In the genomic region with DNA sequence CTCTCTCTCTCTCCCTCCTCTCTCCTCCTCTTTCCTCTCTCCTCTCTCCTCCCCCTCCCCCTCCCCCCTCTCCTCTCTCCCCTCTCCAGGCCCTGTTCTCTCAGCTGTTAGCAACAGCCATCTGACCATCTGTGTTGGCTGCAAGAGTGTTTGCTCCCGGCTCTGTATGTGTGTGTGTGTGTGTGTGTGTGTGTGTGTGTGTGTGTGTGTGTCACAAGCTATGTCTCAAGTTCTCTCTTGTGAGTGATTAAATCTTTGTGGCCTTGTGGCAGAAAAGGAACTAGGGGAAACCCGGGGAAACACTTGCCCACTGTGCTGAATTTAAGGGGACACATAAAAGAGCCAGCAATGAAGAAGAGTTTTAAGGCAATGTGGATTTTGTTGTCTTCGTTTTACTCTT, we compare ENCODE assay signal across 10 mouse cellular contexts. TPM values are rescaled to one million over a fixed set of nuclear protein-coding genes. Genes with fewer than 3 reads are reported as not detected.
A peak's percentile ranks its signal among the peaks of the same experiment; 100 is the strongest.
DNase-seq lines count a peak whose midpoint lies in the region; TF ChIP-seq lines count a peak whose summit lies in the region.
"Had no signal": no experiment of that assay in that cellular context is flagged by ENCODE, and none has a peak within 500 bp of the region (broad histone marks: within the 10 kb centered on the region; RNA-seq: fewer than 3 reads in every experiment).

No protein-coding gene starts in this region.

- peak; percentile 25 for DNase-seq in kidney, adult 18-20 months
- DNase-seq in kidney, adult 8-10 months, result no peak
- DNase-seq in MEL (ENCODE audit: low read depth, low spot score), result peak; percentile 83
- peak; percentile 22 to 31 for DNase-seq in cerebellum, adult 18-20 months
- peak; percentile 48 to 63 for DNase-seq in lung, postnatal 4 days
- DNase-seq in ovary, postnatal 10 days (ENCODE audit: low spot score), result no peak
- no peak for DNase-seq in frontal cortex, postnatal 10 days (ENCODE audit: low spot score in 2 of 2)
- no peak for DNase-seq in thymus, postnatal 14 days

- peak overlapping the region; percentile 50 for H3K27ac ChIP-seq in MEL (ENCODE audit: control insufficient read depth, low read depth, low read length)
- H3K27ac ChIP-seq: neural tube, embryonic 12.5 days had no signal

- TF ChIP-seq POLR2A in MEL (IDR thresholded peaks at IDR 0.05; ENCODE audit: control insufficient read depth in 1 of 2, insufficient read depth in 1 of 2, low read depth in 1 of 2, low read length in 2 of 2, poor library complexity in 1 of 2), result no peak

- H3K4me1 ChIP-seq in MEL (ENCODE audit: control insufficient read depth in 1 of 2, insufficient read depth in 2 of 2, low read length in 2 of 2), result peaks cover 22 to 36% of the 10 kb centered on the region in 2 experiments

- no peak overlapping the region for H3K9ac ChIP-seq in MEL (ENCODE audit: control insufficient read depth, low read depth, low read length, poor library complexity, severe bottlenecking)
- H3K9ac ChIP-seq: neural tube, embryonic 12.5 days had no signal

- H3K4me3 ChIP-seq in MEL (ENCODE audit: control insufficient read depth in 1 of 2, insufficient read depth in 1 of 2, low read depth in 2 of 2, low read length in 2 of 2), result no peak overlapping the region
- H3K4me3 ChIP-seq: neural tube, embryonic 12.5 days had no signal

- TF ChIP-seq RAD21 in MEL (IDR thresholded peaks at IDR 0.05; ENCODE audit: low read depth, low read length), result no peak

- no peaks in the 10 kb centered on the region for H3K27me3 ChIP-seq in MEL (ENCODE audit: control insufficient read depth in 1 of 2, insufficient read depth in 2 of 2, low read length in 2 of 2)

- TF ChIP-seq EP300 in MEL (IDR thresholded peaks at IDR 0.05; ENCODE audit: low read depth in 1 of 2, low read length in 2 of 2), result peak; percentile 57 to 61; a peak in 2 of 4 replicates

- H3K79me2 ChIP-seq in MEL (ENCODE audit: control insufficient read depth, insufficient read depth, low read length, poor library complexity), result peaks cover 27% of the 10 kb centered on the region

- H3K36me3 ChIP-seq in MEL (ENCODE audit: control insufficient read depth in 1 of 2, insufficient read depth in 2 of 2, low read length in 2 of 2), result peaks cover 0 to 31% of the 10 kb centered on the region in 2 experiments; a peak in 2 of 4 replicates
- H3K36me3 ChIP-seq: neural tube, embryonic 12.5 days had no signal

- H3K9me3 ChIP-seq in MEL (replicated peaks; ENCODE audit: insufficient read depth, low read length), result no peaks in the 10 kb centered on the region
- H3K9me3 ChIP-seq: neural tube, embryonic 12.5 days had no signal

- TF ChIP-seq CTCF in MEL (IDR thresholded peaks at IDR 0.05 in 2 of 3, conservative IDR thresholded peaks at IDR 0.05 in 1 of 3; ENCODE audit: control insufficient read depth in 1 of 3, insufficient read depth in 1 of 3, low read depth in 2 of 3, low read length in 3 of 3, poor library complexity in 1 of 3, severe bottlenecking in 1 of 3), result no peak

TF ChIP-seq in MEL, 35 proteins besides CTCF, POLR2A, EP300 and RAD21:
- TF ChIP-seq POLR2AphosphoS5 (IDR thresholded peaks at IDR 0.05; ENCODE audit: borderline replicate concordance, low read depth, low read length) (no peak), USF2 (IDR thresholded peaks at IDR 0.05; ENCODE audit: borderline replicate concordance in 1 of 2, insufficient read depth in 1 of 2, low read depth in 1 of 2, low read length in 2 of 2) (no peak), KAT2A (conservative IDR thresholded peaks at IDR 0.05; ENCODE audit: low read depth, low read length) (no peak), UBTF (IDR thresholded peaks at IDR 0.05; ENCODE audit: borderline replicate concordance, insufficient read depth, low read depth, low read length) (no peak), ELF1 (IDR thresholded peaks at IDR 0.05; ENCODE audit: low read depth, low read length) (0 out of 2 replicates have a peak, but pooled peaks have one; percentile 25), GABPA (IDR thresholded peaks at IDR 0.05; ENCODE audit: low read depth, low read length) (no peak), ZC3H11A (IDR thresholded peaks at IDR 0.05; ENCODE audit: low read depth, low read length) (no peak), RCOR1 (IDR thresholded peaks at IDR 0.05; ENCODE audit: low read depth, low read length) (peak; percentile 69), MYC (IDR thresholded peaks at IDR 0.05; ENCODE audit: low read depth, low read length) (no peak), POLR2AphosphoS2 (IDR thresholded peaks at IDR 0.05; ENCODE audit: low read length) (no peak), E2F4 (IDR thresholded peaks at IDR 0.05; ENCODE audit: borderline replicate concordance, low read depth, low read length) (no peak), NRF1 (IDR thresholded peaks at IDR 0.05; ENCODE audit: insufficient read depth, low read depth, low read length, poor library complexity, severe bottlenecking) (no peak), TAL1 (IDR thresholded peaks at IDR 0.05; ENCODE audit: low read length) (no peak), ETS1 (IDR thresholded peaks at IDR 0.05; ENCODE audit: low read depth, low read length) (peak; percentile 94), CHD1 (IDR thresholded peaks at IDR 0.05; ENCODE audit: low read depth, low read length) (no peak), MAX (IDR thresholded peaks at IDR 0.05; ENCODE audit: low read length) (no peak), MXI1 (IDR thresholded peaks at IDR 0.05; ENCODE audit: low read depth, low read length) (peak; percentile 67; the same call in 1 of the 2 replicates), MAFK (IDR thresholded peaks at IDR 0.05; ENCODE audit: borderline replicate concordance, low read depth, low read length) (no peak), SMC3 (IDR thresholded peaks at IDR 0.05; ENCODE audit: low read depth, low read length) (no peak), BHLHE40 (IDR thresholded peaks at IDR 0.05; ENCODE audit: borderline replicate concordance, low read depth, low read length) (peak; percentile 7; the same call in 1 of the 2 replicates), MAZ (IDR thresholded peaks at IDR 0.05; ENCODE audit: low read depth, low read length) (peak; percentile 81), NELFE (IDR thresholded peaks at IDR 0.05; ENCODE audit: low read depth, low read length) (no peak), HCFC1 (IDR thresholded peaks at IDR 0.05; ENCODE audit: low read depth, low read length) (no peak), MYB (IDR thresholded peaks at IDR 0.05; ENCODE audit: low read depth, low read length) (no peak), CHD2 (IDR thresholded peaks at IDR 0.05; ENCODE audit: low read length) (no peak), ZKSCAN1 (IDR thresholded peaks at IDR 0.05; ENCODE audit: low read depth, low read length) (no peak), TBP (IDR thresholded peaks at IDR 0.05; ENCODE audit: low read depth, low read length) (no peak), JUND (IDR thresholded peaks at IDR 0.05; ENCODE audit: low read depth, low read length) (no peak), GATA1 (IDR thresholded peaks at IDR 0.05; ENCODE audit: low read depth, low read length) (peak; percentile 48; the same call in 1 of the 2 replicates), TCF12 (IDR thresholded peaks at IDR 0.05; ENCODE audit: low read depth, low read length) (peak; percentile 79), SIN3A (IDR thresholded peaks at IDR 0.05; ENCODE audit: low read length) (peak; percentile 71; the same call in 1 of the 2 replicates), MEF2A (IDR thresholded peaks at IDR 0.05; ENCODE audit: extremely low read depth, insufficient replicate concordance, low read depth, low read length, poor library complexity, severe bottlenecking) (no peak), USF1 (IDR thresholded peaks at IDR 0.05; ENCODE audit: low read depth, low read length) (peak; percentile 42; the same call in 1 of the 2 replicates), ZMIZ1 (IDR thresholded peaks at IDR 0.05; ENCODE audit: low read depth, low read length) (no peak), ZNF384 (IDR thresholded peaks at IDR 0.05; ENCODE audit: low read depth, low read length) (peak; percentile 6; the same call in 1 of the 2 replicates)
TF ChIP-seq in MEL: peak in this region for 11.

RNA-seq across cellular contexts. Expression of a gene that starts 1.6 kb away (rescaled TPM):
- total RNA-seq in MEL (2012; rRNA removed), result 200 and 238 TPM in 2 replicates
- polyA plus RNA-seq in MEL (2012; ENCODE audit: insufficient read depth in 1 of 2, insufficient read length in 2 of 2, low read depth in 1 of 2, low replicate concordance in 2 of 2, missing spikeins in 1 of 2), result 100 to 1,000 TPM in 1 of 2 experiments, not detected in 1; 341 TPM

RNA-seq across cellular contexts. Expression of a gene that starts 4.1 kb away (rescaled TPM):
- not detected in 2 replicates for total RNA-seq in MEL (2012; rRNA removed)
- polyA plus RNA-seq in MEL (2012; ENCODE audit: insufficient read depth in 1 of 2, insufficient read length in 2 of 2, low read depth in 1 of 2, low replicate concordance in 2 of 2, missing spikeins in 1 of 2), result not detected
- total RNA-seq: heart, postnatal 36 days had no signal

RNA-seq across cellular contexts. Expression of a gene that starts 24.7 kb away (rescaled TPM):
- 1,032 and 1,220 TPM in 2 replicates for total RNA-seq in MEL (2012; rRNA removed)
- over 10,000 TPM in 1 of 2 experiments, 1,000 to 10,000 TPM in 1; 4,130 to 27,726 TPM for polyA plus RNA-seq in MEL (2012; ENCODE audit: insufficient read depth in 1 of 2, insufficient read length in 2 of 2, low read depth in 1 of 2, low replicate concordance in 2 of 2, missing spikeins in 1 of 2)

RNA-seq across cellular contexts. Expression of a gene that starts 34.1 kb away (rescaled TPM):
- 65.8 and 81.7 TPM in 2 replicates for total RNA-seq in MEL (2012; rRNA removed)
- 100 to 1,000 TPM in 1 of 2 experiments, not detected in 1; 111 TPM for polyA plus RNA-seq in MEL (2012; ENCODE audit: insufficient read depth in 1 of 2, insufficient read length in 2 of 2, low read depth in 1 of 2, low replicate concordance in 2 of 2, missing spikeins in 1 of 2)

RNA-seq across cellular contexts. Expression of a gene that starts 42.3 kb away (rescaled TPM):
- 2.7 and 3.3 TPM in 2 replicates for total RNA-seq in MEL (2012; rRNA removed)
- polyA plus RNA-seq in MEL (2012; ENCODE audit: insufficient read depth in 1 of 2, insufficient read length in 2 of 2, low read depth in 1 of 2, low replicate concordance in 2 of 2, missing spikeins in 1 of 2), result 1 to 10 TPM in 1 of 2 experiments, not detected in 1; 5.7 TPM

Comparison
In these comparisons a context has a peak if more than half of its experiments do, and no peak if none do; other contexts are left out.
1. DNase-seq: peak in kidney, adult 18-20 months (single experiment), MEL (single experiment), cerebellum, adult 18-20 months (2 of 2) and lung, postnatal 4 days (2 of 2); none in kidney, adult 8-10 months (0 of 2), ovary, postnatal 10 days (single experiment), frontal cortex, postnatal 10 days (0 of 2) and thymus, postnatal 14 days (single experiment).